Mouse (Mus musculus): Measurements from ENCODE around the gene Phf13. TPM values are rescaled to one million over a fixed set of nuclear protein-coding genes. Genes with fewer than 3 reads are reported as not detected.

The Phf13 gene
- total RNA-seq, 1 experiment, result 22.2 TPM

GRCm38 (mm10) chr4:152027524-152027923 lies 31.5 kb upstream of the Phf13 start, which contains the start of gene Zbtb48:
Gene Zbtb48 (minus strand): TSS chr4:152027671.
- H3K4me3 ChIP-seq (ENCODE audit: insufficient read depth in 1 of 2, low read depth in 1 of 2, low read length in 2 of 2, poor library complexity in 1 of 2, severe bottlenecking in 1 of 2), result peak within 1 kb of the TSS; percentile 80 to 82
- no peak within 1 kb of the TSS for H3K27ac ChIP-seq (ENCODE audit: insufficient read depth, low read depth, low read length, poor library complexity, severe bottlenecking)
- peaks cover 0 to 26% of the 10 kb centered on the region in 2 experiments; a peak in 2 of 4 replicates for H3K4me1 ChIP-seq (ENCODE audit: control insufficient read depth in 2 of 2, insufficient read depth in 2 of 2, low read length in 2 of 2, poor library complexity in 1 of 2)
- in situ Hi-C loops (cut with MboI; ENCODE audit: low sequenced_read_pairs in 2 of 2, unreplicated experiment in 2 of 2), result no loop called here
- H3K9me3 ChIP-seq (ENCODE audit: control insufficient read depth, insufficient read depth, low read depth, low read length), result no peaks in the 10 kb centered on the region
- TF ChIP-seq ZC3H11A (IDR thresholded peaks at IDR 0.05; ENCODE audit: borderline replicate concordance, low read depth, low read length), result no peak
- DNase-seq (ENCODE audit: low read depth, low spot score), result peak; percentile 95
- peaks cover 23% of the 10 kb centered on the region; the same call in 1 of the 2 replicates for H3K36me3 ChIP-seq (ENCODE audit: control insufficient read depth, insufficient read depth, low read length, poor library complexity, severe bottlenecking)
- peak within 1 kb of the TSS; percentile 87 for H3K9ac ChIP-seq (ENCODE audit: insufficient read depth, low read depth, low read length, poor library complexity, severe bottlenecking)

- H3K36me3 ChIP-seq (ENCODE audit: control insufficient read depth, insufficient read depth, low read length, poor library complexity, severe bottlenecking), result peaks cover 22% of the 10 kb centered on the region; the same call in 1 of the 2 replicates
- H3K4me3 ChIP-seq (ENCODE audit: insufficient read depth in 1 of 2, low read depth in 1 of 2, low read length in 2 of 2, poor library complexity in 1 of 2, severe bottlenecking in 1 of 2), result peak overlapping the region; percentile 80 to 82
- no peak overlapping the region for H3K27ac ChIP-seq (ENCODE audit: insufficient read depth, low read depth, low read length, poor library complexity, severe bottlenecking)
- TF ChIP-seq CHD2 (IDR thresholded peaks at IDR 0.05; ENCODE audit: low read depth, low read length) (no peak), ZNF384 (IDR thresholded peaks at IDR 0.05; ENCODE audit: low read depth, low read length) (no peak), HCFC1 (IDR thresholded peaks at IDR 0.05; ENCODE audit: borderline replicate concordance, insufficient read depth, low read length) (no peak), MAFK (IDR thresholded peaks at IDR 0.05; ENCODE audit: insufficient read depth, low read depth, low read length) (no peak), ZC3H11A (IDR thresholded peaks at IDR 0.05; ENCODE audit: borderline replicate concordance, low read depth, low read length) (no peak)
- H3K9ac ChIP-seq (ENCODE audit: insufficient read depth, low read depth, low read length, poor library complexity, severe bottlenecking), result peak overlapping the region; percentile 87
- no peaks in the 10 kb centered on the region for H3K9me3 ChIP-seq (ENCODE audit: control insufficient read depth, insufficient read depth, low read depth, low read length)
- H3K4me1 ChIP-seq (ENCODE audit: control insufficient read depth in 2 of 2, insufficient read depth in 2 of 2, low read length in 2 of 2, poor library complexity in 1 of 2), result peaks cover 0 to 23% of the 10 kb centered on the region in 2 experiments; a peak in 2 of 4 replicates
- no peak for DNase-seq (ENCODE audit: low read depth, low spot score)
- in situ Hi-C loops (cut with MboI; ENCODE audit: low sequenced_read_pairs in 2 of 2, unreplicated experiment in 2 of 2), result no loop called here
Observed at GRCm38 (mm10) chr4:152026751-152027508, 30.9 kb upstream of the Phf13 start.

- TF ChIP-seq HCFC1 (IDR thresholded peaks at IDR 0.05; ENCODE audit: borderline replicate concordance, insufficient read depth, low read length) (no peak), ZC3H11A (IDR thresholded peaks at IDR 0.05; ENCODE audit: borderline replicate concordance, low read depth, low read length) (no peak), ZNF384 (IDR thresholded peaks at IDR 0.05; ENCODE audit: low read depth, low read length) (0 out of 2 replicates have a peak, but pooled peaks have one; percentile 35), CHD2 (IDR thresholded peaks at IDR 0.05; ENCODE audit: low read depth, low read length) (no peak), MAFK (IDR thresholded peaks at IDR 0.05; ENCODE audit: insufficient read depth, low read depth, low read length) (no peak)
- DNase-seq (ENCODE audit: low read depth, low spot score), result no peak
- H3K9ac ChIP-seq (ENCODE audit: insufficient read depth, low read depth, low read length, poor library complexity, severe bottlenecking), result no peak overlapping the region
- H3K36me3 ChIP-seq (ENCODE audit: control insufficient read depth, insufficient read depth, low read length, poor library complexity, severe bottlenecking), result peaks cover 45% of the 10 kb centered on the region
- H3K4me3 ChIP-seq (ENCODE audit: insufficient read depth in 1 of 2, low read depth in 1 of 2, low read length in 2 of 2, poor library complexity in 1 of 2, severe bottlenecking in 1 of 2), result no peak overlapping the region
- H3K27ac ChIP-seq (ENCODE audit: insufficient read depth, low read depth, low read length, poor library complexity, severe bottlenecking), result no peak overlapping the region
- H3K4me1 ChIP-seq (ENCODE audit: control insufficient read depth in 2 of 2, insufficient read depth in 2 of 2, low read length in 2 of 2, poor library complexity in 1 of 2), result peaks cover 0 to 32% of the 10 kb centered on the region in 2 experiments; a peak in 2 of 4 replicates
- H3K9me3 ChIP-seq (ENCODE audit: control insufficient read depth, insufficient read depth, low read depth, low read length), result no peaks in the 10 kb centered on the region
- in situ Hi-C loops (cut with MboI; ENCODE audit: low sequenced_read_pairs in 2 of 2, unreplicated experiment in 2 of 2), result no loop called here
Observed at GRCm38 (mm10) chr4:152024525-152024924, 28.5 kb upstream of the Phf13 start.

- no peak overlapping the region for H3K9ac ChIP-seq (ENCODE audit: insufficient read depth, low read depth, low read length, poor library complexity, severe bottlenecking)
- no peak overlapping the region for H3K4me3 ChIP-seq (ENCODE audit: insufficient read depth in 1 of 2, low read depth in 1 of 2, low read length in 2 of 2, poor library complexity in 1 of 2, severe bottlenecking in 1 of 2)
- peaks cover 0 to 25% of the 10 kb centered on the region in 2 experiments; a peak in 2 of 4 replicates for H3K4me1 ChIP-seq (ENCODE audit: control insufficient read depth in 2 of 2, insufficient read depth in 2 of 2, low read length in 2 of 2, poor library complexity in 1 of 2)
- H3K9me3 ChIP-seq (ENCODE audit: control insufficient read depth, insufficient read depth, low read depth, low read length), result no peaks in the 10 kb centered on the region
- no peak for TF ChIP-seq ZC3H11A (IDR thresholded peaks at IDR 0.05; ENCODE audit: borderline replicate concordance, low read depth, low read length)
- TF ChIP-seq MAFK (IDR thresholded peaks at IDR 0.05; ENCODE audit: insufficient read depth, low read depth, low read length), result no peak
- no peak for TF ChIP-seq ZNF384 (IDR thresholded peaks at IDR 0.05; ENCODE audit: low read depth, low read length)
- no peak for TF ChIP-seq CHD2 (IDR thresholded peaks at IDR 0.05; ENCODE audit: low read depth, low read length)
- no peak for TF ChIP-seq HCFC1 (IDR thresholded peaks at IDR 0.05; ENCODE audit: borderline replicate concordance, insufficient read depth, low read length)
- no peak overlapping the region for H3K27ac ChIP-seq (ENCODE audit: insufficient read depth, low read depth, low read length, poor library complexity, severe bottlenecking)
- H3K36me3 ChIP-seq (ENCODE audit: control insufficient read depth, insufficient read depth, low read length, poor library complexity, severe bottlenecking), result peaks cover 53% of the 10 kb centered on the region
- DNase-seq (ENCODE audit: low read depth, low spot score), result no peak
- in situ Hi-C loops (cut with MboI; ENCODE audit: low sequenced_read_pairs in 2 of 2, unreplicated experiment in 2 of 2), result no loop called here
Observed at GRCm38 (mm10) chr4:152022506-152022905, 26.4 kb upstream of the Phf13 start.

Data from ES-E14 (cell line).